Mouse (Mus musculus): Measurements from ENCODE around the gene 4930447C04Rik.

DNA sequence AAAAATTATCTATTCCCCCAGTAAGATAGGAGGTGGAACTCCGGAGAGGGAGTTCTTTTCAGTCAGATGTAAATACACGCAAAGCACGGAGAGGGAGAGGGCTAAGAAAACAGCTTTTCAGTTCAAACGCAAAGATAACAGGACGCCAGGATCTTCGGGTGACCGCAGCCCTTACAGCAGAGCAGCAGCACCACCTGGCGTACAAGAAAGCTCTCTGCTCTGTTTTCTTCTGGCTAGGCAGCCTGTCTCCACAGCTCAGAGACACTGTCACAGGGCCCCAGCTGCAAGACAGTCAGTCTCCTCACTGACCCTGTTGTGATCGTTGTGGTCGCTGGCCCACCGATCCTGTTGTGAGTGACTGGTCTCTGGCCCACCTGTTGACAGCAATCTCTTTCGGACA is 36.1 kb upstream of the 4930447C04Rik start:
- TF ChIP-seq POLR2A (IDR thresholded peaks at IDR 0.05; ENCODE audit: insufficient read length, low read depth) = no peak
- no peak for TF ChIP-seq USF1 (IDR thresholded peaks at IDR 0.05; ENCODE audit: low read depth)
- no peak for TF ChIP-seq MAX (IDR thresholded peaks at IDR 0.05; ENCODE audit: low read depth)
- TF ChIP-seq SRF (IDR thresholded peaks at IDR 0.05; ENCODE audit: control insufficient read depth, insufficient read length, low read depth) = no peak
- no peak for TF ChIP-seq E2F4 (IDR thresholded peaks at IDR 0.05; ENCODE audit: insufficient read depth)
- TF ChIP-seq TCF12 (IDR thresholded peaks at IDR 0.05; ENCODE audit: insufficient read depth, poor library complexity, severe bottlenecking) = no peak

Measured in myocyte (in vitro differentiated cells).